Mouse (Mus musculus) kidney, postnatal 0 days (tissue): ENCODE data around the gene Acot7. TPM values are rescaled to one million over a fixed set of nuclear protein-coding genes. Genes with fewer than 3 reads are reported as not detected.
A peak's percentile ranks its signal among the peaks of the same experiment; 100 is the strongest.

Source experiments
- ATAC-seq: fragments of 200-750 bp; cut with Nextera tagmentation; replicated peaks from 2 replicates; pipeline ENCODE4 v1.8.0; 2017; ENCODE audit warnings: low read depth, moderate number of reproducible peaks, moderate TSS enrichment, moderate library complexity; ENCODE audit not compliant: low FRiP score
- DNase-seq: peaks from one replicate; pipeline ENCODE4 v3.0.0-alpha.2; 2016; ENCODE audit warnings: low spot score
- H3K27ac ChIP-seq: fragments of 300-500 bp; sonication (generic); 2 replicates; pipeline ENCODE4 v1.5.1; 2014; ENCODE audit warnings: mild to moderate bottlenecking
- H3K27me3 ChIP-seq: fragments of 300-500 bp; sonication (generic); 2 replicates; pipeline ENCODE4 v1.6.1; 2014; ENCODE audit warnings: low read length, mixed read lengths; ENCODE audit not compliant: insufficient read depth
- H3K36me3 ChIP-seq: fragments of 300-500 bp; sonication (generic); 2 replicates; pipeline ENCODE4 v1.6.1; 2014; ENCODE audit warnings: low read length, mixed read lengths; ENCODE audit not compliant: insufficient read depth
- H3K4me1 ChIP-seq: fragments of 300-500 bp; sonication (generic); replicated peaks from 2 replicates; pipeline ENCODE4 v1.6.1; 2014; ENCODE audit warnings: antibody characterized with exemption, low read length, mixed read lengths; ENCODE audit not compliant: insufficient read depth
- H3K4me2 ChIP-seq: fragments of 300-500 bp; sonication (generic); 2 replicates; pipeline ENCODE4 v1.6.1; 2014; ENCODE audit warnings: mild to moderate bottlenecking, low read length, moderate library complexity, mixed read lengths
- H3K4me3 ChIP-seq: fragments of 300-500 bp; sonication (generic); replicated peaks from 2 replicates; pipeline ENCODE4 v1.5.1; 2014; ENCODE audit warnings: low read depth, low read length
- H3K9ac ChIP-seq: fragments of 300-500 bp; sonication (generic); 2 replicates; pipeline ENCODE4 v1.6.1; 2014; ENCODE audit warnings: low read depth, low read length
- H3K9me3 ChIP-seq: fragments of 300-500 bp; sonication (generic); replicated peaks from 2 replicates; pipeline ENCODE4 v1.6.1; 2016; ENCODE audit warnings: low read length, inconsistent platforms, mixed read lengths
- CTCF ChIP-seq: IDR thresholded peaks from 2 replicates; pipeline ENCODE4 v1.5.1; 2016; ENCODE audit warnings: antibody characterized with exemption, low read depth, mild to moderate bottlenecking, moderate library complexity
- WGBS: fragments of 180-500 bp; shearing (Covaris S2); extraction: QIAGEN DNeasy Blood & Tissue Kit; methylation state at CpG from one replicate; pipeline ENCODE4 v1.1.7; 2014; 5-methylcytosine and 5-hydroxymethylcytosine counted together
- polyA plus RNA-seq: library from polyadenylated mRNA; unstranded; fragments of >200 nt; fragmentation: Nextera tagmentation; extraction: Ambion mirVana; gene quantifications from 2 replicates; pipeline ENCODE4 v1.2.1, GENCODE M21; 2015

Acot7 gene
- polyA plus RNA-seq, 1 experiment from 2014 or later, result 56.4 TPM

DNA sequence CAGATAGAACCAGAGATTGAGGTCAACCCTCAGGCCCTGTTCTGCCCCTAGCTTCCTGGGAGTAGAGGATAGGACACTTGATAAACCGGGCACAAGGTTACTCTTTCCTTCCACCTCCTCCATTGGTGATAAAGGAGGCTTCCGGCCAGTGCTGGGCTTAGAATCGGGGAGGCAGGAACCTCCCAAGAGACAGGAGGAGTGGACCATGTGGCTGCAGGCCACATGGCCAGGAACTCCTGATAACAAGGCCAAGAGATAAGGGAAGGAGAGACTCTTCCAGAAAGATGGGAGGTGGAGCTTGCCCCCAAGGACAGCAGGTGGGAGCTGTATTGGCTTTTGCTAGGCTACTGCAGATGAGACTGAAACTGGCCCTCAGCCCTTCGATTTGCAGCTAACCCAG is 27.4 kb upstream of the Acot7 start:
- Histone ChIP-seq H3K9me3 (no peaks in the 10 kb centered on the region), H3K4me2 (no peak overlapping the region), H3K36me3 (no peaks in the 10 kb centered on the region), H3K27ac (no peak overlapping the region), H3K27me3 (peaks cover 7% of the 10 kb centered on the region; the same call in 1 of the 2 replicates), H3K4me1 (peaks cover 10% of the 10 kb centered on the region), H3K9ac (no peak overlapping the region), H3K4me3 (no peak overlapping the region)
- WGBS, result 78% methylated on average over 4 of the region's 4 CpGs
- DNase-seq, result no peak
- no peak for ATAC-seq
- TF ChIP-seq CTCF, result no peak

DNA sequence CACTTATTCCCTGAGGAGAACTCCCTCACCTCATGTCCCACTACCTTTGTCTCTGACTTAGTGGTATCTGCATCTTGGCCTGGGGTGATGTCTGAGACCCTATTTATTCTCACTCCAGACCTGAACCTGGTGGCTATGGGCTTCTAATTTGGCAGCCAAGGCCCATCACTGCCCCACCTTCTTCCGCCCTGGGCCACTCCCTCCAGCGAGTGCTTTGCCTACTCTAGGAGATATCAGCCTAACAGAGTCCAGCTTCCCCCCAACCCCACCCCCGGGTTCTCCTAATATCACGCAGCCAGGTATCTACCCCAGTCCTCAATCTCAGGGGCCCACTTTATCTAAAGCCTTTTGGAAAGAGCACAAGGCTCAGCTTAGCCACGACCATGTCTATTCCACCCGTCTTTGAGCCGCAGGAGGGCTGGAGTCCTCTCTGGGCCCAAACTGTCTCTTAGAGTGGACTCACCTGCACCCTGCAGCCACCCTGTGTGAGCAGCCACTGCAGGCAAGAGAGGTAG is 26.4 kb upstream of the Acot7 start:
- DNase-seq (no peak), ATAC-seq (no peak)
- no peak for TF ChIP-seq CTCF
- Histone ChIP-seq H3K27ac (no peak overlapping the region), H3K4me3 (peak overlapping the region; percentile 39), H3K9me3 (no peaks in the 10 kb centered on the region), H3K27me3 (peaks cover 7% of the 10 kb centered on the region; the same call in 1 of the 2 replicates), H3K4me1 (peaks cover 8% of the 10 kb centered on the region), H3K4me2 (peak overlapping the region; percentile 73), H3K36me3 (no peaks in the 10 kb centered on the region), H3K9ac (peak overlapping the region; percentile 48)
- 33% methylated on average over 7 of the region's 7 CpGs for WGBS

DNA sequence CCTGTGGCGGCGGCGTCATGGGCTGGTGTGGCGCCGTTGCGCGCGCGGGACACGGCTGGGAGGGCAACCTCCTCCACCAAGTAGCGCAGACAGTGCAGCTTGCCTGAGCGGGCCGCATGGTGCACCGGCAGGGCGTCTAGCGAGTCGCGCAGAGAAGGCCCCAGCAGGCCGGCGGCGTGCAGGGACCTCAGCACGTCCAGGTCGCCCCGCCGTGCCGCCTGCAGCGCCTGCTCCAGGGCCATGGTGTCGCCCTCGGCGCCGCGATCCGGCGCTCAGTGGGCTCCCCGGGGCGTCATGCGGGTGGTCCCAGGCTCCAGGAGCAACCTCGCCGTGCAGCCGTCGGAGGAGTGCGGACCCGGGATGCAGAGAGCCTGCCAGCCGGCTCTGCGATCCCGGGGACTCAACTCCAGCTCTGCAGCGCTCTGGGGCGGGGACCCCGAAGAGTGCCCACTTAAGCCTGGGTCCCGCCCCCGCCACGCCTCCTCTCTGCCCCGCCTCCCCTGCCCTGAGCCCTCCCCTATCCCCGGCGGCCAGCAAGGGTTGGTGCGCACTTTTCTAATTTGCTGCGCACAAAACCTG is 25.9 kb upstream of the Acot7 start, which contains the start of gene Espn:
Espn (minus strand) TSS at position 406 of the 579 bp plus-strand sequence.
- ATAC-seq (peak; percentile 78), DNase-seq (peak; percentile 74)
- WGBS, result under 1% methylated on average over 51 of the region's 57 CpGs
- TF ChIP-seq CTCF, result no peak
- H3K4me2 ChIP-seq, result peak within 1 kb of the TSS; percentile 73
- no peaks in the 10 kb centered on the region for H3K9me3 ChIP-seq
- peaks cover 8% of the 10 kb centered on the region; the same call in 1 of the 2 replicates for H3K4me1 ChIP-seq
- H3K4me3 ChIP-seq, result peak within 1 kb of the TSS; percentile 39
- H3K36me3 ChIP-seq, result no peaks in the 10 kb centered on the region
- peaks cover 7% of the 10 kb centered on the region; the same call in 1 of the 2 replicates for H3K27me3 ChIP-seq
- H3K9ac ChIP-seq, result peak within 1 kb of the TSS; percentile 48
- no peak within 1 kb of the TSS for H3K27ac ChIP-seq

DNA sequence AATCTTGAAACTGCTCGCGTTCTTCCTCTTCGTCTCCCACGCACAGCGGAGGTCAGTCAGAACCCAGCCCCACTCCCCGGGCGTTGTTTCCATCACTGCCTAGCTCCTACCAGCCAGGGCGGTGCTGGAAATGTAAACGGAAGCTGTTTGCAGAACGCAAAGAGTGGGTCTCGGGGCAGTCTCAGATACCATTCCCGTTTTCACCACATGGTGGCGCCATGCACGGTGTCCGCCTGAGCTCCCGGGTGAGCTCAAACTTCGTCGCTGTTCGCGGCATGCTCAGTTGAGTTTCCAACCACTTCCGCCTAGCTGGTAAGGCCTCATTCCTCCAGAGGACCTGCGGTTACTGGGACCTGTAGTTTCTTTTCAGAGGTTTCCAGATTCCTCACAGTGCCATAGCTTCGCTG is 24.2 kb upstream of the Acot7 start:
- peak; percentile 34 for ATAC-seq
- H3K36me3 ChIP-seq, result no peaks in the 10 kb centered on the region
- no peak overlapping the region for H3K4me3 ChIP-seq
- TF ChIP-seq CTCF, result peak; percentile 89
- peaks cover 14% of the 10 kb centered on the region; the same call in 1 of the 2 replicates for H3K4me1 ChIP-seq
- H3K9me3 ChIP-seq, result no peaks in the 10 kb centered on the region
- WGBS, result 1% methylated on average over 23 of the region's 23 CpGs
- H3K27ac ChIP-seq, result no peak overlapping the region
- H3K27me3 ChIP-seq, result peaks cover 24% of the 10 kb centered on the region
- H3K4me2 ChIP-seq, result peak overlapping the region; percentile 51
- peak; percentile 87 for DNase-seq
- H3K9ac ChIP-seq, result no peak overlapping the region

DNA sequence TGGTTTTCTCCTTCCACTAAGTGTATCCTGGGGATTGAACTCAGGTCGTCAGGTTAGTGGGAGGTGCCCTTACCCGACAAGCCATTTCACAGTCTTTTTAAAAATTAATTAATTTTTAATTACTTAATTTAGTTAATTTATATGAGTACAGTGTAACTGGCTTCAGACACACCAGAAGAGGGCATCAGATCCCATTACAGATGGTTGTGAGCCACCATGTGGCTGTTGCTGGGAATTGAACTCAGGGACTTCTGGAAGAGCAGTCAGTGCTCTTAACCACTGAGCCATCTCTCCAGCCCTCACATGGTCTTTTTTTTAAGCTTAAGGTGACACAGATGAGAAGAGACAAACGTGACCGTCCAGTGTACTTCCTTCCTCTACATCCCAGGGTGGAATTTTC is 22.9 kb upstream of the Acot7 start:
- H3K27ac ChIP-seq, result no peak overlapping the region
- H3K4me2 ChIP-seq, result no peak overlapping the region
- no peaks in the 10 kb centered on the region for H3K36me3 ChIP-seq
- TF ChIP-seq CTCF, result peak; percentile 39; the same call in 1 of the 2 replicates
- 57% methylated on average over 4 of the region's 4 CpGs for WGBS
- peaks cover 35% of the 10 kb centered on the region for H3K27me3 ChIP-seq
- ATAC-seq (no peak), DNase-seq (no peak)
- H3K4me3 ChIP-seq, result no peak overlapping the region
- no peaks in the 10 kb centered on the region for H3K9me3 ChIP-seq
- peaks cover 18% of the 10 kb centered on the region for H3K4me1 ChIP-seq
- no peak overlapping the region for H3K9ac ChIP-seq

DNA sequence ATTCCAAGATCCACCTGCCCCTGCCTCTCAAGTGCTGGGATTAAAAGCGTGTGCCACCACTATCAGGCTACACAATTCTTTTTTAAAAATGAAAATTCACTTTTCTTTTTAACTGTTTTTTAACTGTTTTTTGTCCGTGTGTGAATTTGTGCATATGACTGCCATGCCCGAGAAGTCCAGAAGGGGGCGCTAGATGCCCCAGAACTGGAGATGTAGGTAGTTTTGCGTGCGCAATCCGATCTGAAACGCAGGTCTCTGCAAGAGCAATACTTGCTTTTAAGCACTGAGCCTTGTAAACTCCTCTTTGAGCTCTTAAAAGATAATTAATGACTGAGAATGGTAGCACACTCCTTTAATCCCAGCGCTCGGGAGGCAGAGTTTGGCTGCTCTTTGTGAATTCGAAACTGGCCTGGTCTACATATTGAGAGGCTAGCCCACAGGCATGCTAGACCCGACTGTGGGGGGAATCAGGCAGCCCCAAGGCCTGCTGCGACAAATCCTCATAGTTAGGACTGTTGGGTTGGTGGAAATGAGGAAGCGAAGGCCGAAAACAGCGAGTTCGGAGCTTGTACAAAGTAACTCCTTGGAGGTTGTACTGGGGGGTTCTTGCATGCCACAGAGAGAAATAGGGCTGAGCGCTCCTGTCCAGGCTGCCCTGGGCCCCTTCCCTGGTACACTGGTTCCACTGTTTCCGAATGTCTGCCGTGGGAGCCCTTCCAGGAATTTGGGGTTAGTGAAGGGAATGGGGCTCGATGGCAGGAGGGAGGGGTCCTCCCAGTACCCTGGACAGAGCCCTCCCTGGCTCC is 20.0 kb upstream of the Acot7 start:
- Histone ChIP-seq H3K36me3 (no peaks in the 10 kb centered on the region), H3K4me2 (peak overlapping the region; percentile 46), H3K9ac (no peak overlapping the region; the same call in 1 of the 2 replicates), H3K4me3 (peak overlapping the region; percentile 20; the same call in 1 of the 2 replicates), H3K4me1 (peaks cover 14% of the 10 kb centered on the region), H3K27ac (no peak overlapping the region), H3K27me3 (peaks cover 43% of the 10 kb centered on the region), H3K9me3 (no peaks in the 10 kb centered on the region)
- WGBS, result 12% methylated on average over 21 of the region's 21 CpGs
- ATAC-seq (no peak), DNase-seq (peak; percentile 33)
- TF ChIP-seq CTCF, result peak; percentile 72
